Mouse (Mus musculus) heart, postnatal 10 days (tissue): Measurements from ENCODE around the gene Cenpp. TPM values are rescaled to one million over a fixed set of nuclear protein-coding genes. Genes with fewer than 3 reads are reported as not detected.

Experiments used
- DNase-seq, 2 experiments: peaks; one replicate each; pipeline ENCODE4 v3.0.0; 2021
- intact Hi-C: fragments of 180-260 bp; cut with DNase I; formaldehyde crosslinking; loops from one replicate; pipeline ENCODE4 v1.15.1; 2025
- total RNA-seq, 2 experiments: library from RNA; stranded (reverse); gene quantifications; 2 replicates each; pipeline ENCODE4 v1.2.3; 2021

Cenpp gene
- total RNA-seq, 2 experiments from 2014 or later, result 5.9 to 6.9 TPM

DNA sequence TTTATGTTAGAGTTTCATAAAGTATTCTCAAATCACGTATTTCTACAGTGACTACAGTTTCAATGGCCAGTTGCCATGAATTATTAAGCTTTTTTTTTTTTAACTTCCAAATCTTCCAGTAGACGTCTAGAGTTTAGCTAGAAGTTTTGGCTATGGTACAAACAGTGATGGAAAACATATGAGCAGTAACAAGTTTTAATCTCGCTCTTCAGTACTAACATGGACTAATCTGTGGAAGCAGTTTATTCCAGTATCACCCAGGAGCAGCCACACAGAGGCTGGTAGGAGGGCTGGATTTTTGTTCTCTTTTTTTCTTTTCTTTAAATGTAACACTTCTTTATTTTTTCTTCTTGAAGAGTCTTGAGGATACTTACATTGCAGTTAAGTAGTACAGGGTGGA is 108.3 kb downstream of the Cenpp start, which contains the start of gene Aspn:
TSS of gene Aspn (plus strand) at position 165 of the 400 bp plus-strand sequence.
- intact Hi-C loops, result no loop called here
- peak in 1 of 2 experiments; percentile 32 for DNase-seq

GRCm38 (mm10) chr13:49538693-49539092 is 113.9 kb downstream of the Cenpp start:
- intact Hi-C loops, result no loop called here
- no peak for DNase-seq

DNA sequence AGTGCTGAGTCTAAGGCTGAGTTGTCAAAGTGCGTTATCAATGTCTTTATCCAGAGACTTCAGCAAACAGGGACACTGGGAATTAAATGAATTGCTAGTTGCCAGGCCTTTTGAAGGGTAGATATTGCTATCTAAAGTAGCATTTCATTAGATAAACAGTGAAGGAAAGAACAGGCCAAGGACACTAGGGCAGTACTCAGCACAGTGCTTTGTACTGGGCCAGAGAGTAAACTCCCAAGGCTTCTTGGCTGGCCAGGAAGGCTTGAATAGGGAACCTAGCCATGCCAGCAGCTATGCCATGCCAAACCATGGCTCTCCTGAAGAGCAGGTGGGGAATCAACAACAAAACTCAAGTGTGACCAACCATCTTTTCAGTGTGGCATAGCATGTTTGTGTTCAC is 115.6 kb downstream of the Cenpp start:
- no peak for DNase-seq
- intact Hi-C loops, result no loop called here

- DNase-seq, result no peak
- intact Hi-C loops, result no loop called here
Measured at GRCm38 (mm10) chr13:49530636-49531035, 121.9 kb downstream of the Cenpp start.

DNA sequence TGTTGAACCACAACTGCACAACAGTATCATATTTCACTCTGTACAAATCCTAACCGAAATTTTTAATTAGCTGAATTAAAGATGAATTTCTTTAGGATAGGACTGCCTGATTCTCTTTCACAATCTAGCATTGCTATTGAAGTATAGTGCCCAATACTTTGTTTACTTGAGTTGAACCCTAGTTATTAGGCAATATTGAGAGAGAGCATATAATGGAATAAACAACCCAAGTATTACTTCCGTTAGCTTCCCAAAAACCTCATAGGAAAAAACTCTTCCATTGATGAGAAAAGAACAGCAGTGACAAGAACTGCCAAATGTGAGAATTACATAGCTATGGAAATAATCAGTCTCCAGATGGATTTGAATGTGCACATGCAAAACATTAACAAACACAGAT is 126.3 kb downstream of the Cenpp start:
- intact Hi-C loops, result loop anchor here (10.0 kb wide), 1 partner anchor 191 kb away; no protein-coding TSS in a partner anchor
- DNase-seq, result no peak

GRCm38 (mm10) chr13:49518761-49519160 is 133.8 kb downstream of the Cenpp start:
- intact Hi-C loops, result no loop called here
- DNase-seq, result no peak

GRCm38 (mm10) chr13:49507176-49507575 is 145.4 kb downstream of the Cenpp start:
- intact Hi-C loops, result no loop called here
- peak; percentile 28 to 34 for DNase-seq

DNA sequence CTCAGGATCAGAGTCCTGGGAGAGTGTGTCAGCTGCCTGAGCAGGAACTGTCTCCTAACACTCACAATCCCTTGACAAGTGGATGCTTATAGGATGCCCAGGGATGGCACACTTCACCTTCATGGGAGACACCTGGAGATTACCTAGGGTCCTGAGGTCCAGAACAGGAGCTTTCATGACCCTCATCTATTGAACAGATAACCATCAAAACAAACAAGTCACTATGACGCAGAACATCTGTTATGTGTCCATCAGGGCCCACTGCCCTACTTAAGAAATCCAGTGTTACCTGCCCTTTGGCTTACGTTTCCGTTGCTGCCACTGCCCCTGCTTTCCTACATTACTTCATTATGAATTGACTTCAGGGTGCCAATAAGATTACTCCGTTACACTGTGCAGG is 146.8 kb downstream of the Cenpp start:
- intact Hi-C loops, result no loop called here
- DNase-seq, result peak; percentile 21 to 22

GRCm38 (mm10) chr13:49504510-49504909 is 148.1 kb downstream of the Cenpp start, which contains the start of gene Ecm2:
Gene Ecm2, plus strand, starts transcription at chr13:49504810.
- DNase-seq, result peak in 1 of 2 experiments; percentile 22
- intact Hi-C loops, result no loop called here

DNA sequence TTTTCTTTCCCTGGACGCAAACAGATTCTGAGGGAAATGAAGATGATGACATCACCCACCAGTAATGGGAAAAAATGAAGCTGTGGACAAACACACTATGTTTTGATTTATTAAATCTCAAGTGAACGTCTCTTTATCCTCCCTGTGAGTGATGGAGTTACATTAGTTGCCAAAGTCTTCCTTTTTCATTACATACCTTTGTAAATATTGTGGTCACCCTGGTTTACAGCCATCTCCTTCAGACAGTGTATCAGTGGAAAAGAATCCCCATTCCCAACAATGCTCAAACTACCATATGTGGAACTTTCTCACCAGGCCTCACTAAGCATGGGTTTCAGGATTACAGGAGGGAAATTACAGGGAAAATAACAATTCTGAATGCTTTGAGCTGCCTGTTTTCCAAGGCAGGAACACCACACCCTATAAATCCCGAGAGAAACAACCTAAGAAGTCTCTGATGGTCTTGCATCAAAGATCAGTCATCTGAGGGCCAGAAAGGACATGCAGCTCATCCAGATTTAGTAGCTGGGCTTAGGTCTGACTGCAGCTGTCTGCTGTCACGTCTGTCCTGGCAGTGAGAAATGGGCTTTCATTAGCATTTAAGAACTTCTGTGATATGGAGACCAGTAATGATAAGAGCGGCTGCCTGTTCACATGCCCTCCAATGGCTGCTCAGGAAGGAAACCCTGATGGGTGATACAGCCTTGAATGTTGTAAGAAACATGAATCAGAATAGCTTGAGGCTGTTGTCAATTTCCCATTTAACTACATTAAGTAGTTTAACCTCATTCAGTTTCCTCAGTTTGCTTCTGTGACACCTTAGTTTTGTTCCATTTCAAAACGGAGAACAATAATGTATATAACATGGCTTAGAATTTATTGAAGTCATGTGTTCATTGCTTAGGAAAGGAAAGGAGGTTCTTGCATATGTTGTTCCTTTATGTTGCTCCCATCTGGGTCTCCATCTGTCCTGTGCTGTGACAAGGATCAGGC is 159.9 kb downstream of the Cenpp start, which contains the start of gene Tes3-ps:
TSS of gene Tes3-ps (plus strand) at position 943 of the 993 bp plus-strand sequence.
- intact Hi-C loops, result loop anchor here (5.0 kb wide), 1 partner anchor 55 kb away; no protein-coding TSS in a partner anchor
- peak; percentile 34 to 43 for DNase-seq

- no peak for DNase-seq
- intact Hi-C loops, result no loop called here
Measured at GRCm38 (mm10) chr13:49485388-49485787, 167.2 kb downstream of the Cenpp start.

DNA sequence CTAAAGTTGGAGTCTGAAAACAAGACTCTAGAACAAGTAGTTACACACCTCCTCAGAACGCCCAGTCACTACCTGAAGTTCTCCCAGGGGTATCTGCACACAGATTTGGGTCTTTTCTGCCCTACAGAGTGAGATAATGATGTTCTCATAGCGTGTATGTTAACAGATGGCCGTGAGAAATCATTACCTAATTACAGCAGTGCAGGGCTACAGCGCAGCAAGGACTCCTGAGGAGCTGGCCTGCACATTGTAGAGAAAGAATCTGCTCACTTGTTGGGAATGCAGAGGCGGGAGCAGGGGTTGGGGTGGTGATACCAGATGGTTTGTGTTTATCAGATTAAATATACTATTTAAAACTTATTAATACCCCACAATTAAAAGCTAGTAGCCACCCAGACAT is 172.0 kb downstream of the Cenpp start:
- DNase-seq, result peak; percentile 53 to 55
- intact Hi-C loops, result no loop called here

- peak; percentile 91 for DNase-seq
- intact Hi-C loops, result no loop called here
Measured at GRCm38 (mm10) chr13:49480057-49480456, 172.5 kb downstream of the Cenpp start.

DNA sequence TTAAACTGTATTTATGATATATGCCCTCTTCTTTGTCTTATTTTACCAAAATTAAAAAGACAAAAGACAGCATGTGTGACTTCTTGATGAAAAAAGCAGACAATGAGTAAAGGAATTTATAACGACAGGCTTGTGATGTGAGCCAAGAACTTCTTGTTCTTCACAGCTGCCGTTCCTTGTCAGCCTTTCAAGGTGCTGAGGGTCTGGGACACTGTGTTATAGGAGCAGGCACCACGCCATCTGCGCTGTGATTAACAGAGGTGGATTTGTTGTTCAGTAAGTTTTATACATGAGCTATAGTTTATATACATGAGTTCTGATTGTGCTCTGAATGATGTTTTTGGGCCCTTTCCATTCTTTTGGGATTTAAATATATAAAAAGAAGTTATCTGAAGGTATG is 173.2 kb downstream of the Cenpp start:
- intact Hi-C loops, result no loop called here
- DNase-seq, result peak in 1 of 2 experiments; percentile 51

- intact Hi-C loops, result no loop called here
- no peak for DNase-seq
Measured at GRCm38 (mm10) chr13:49478851-49479374, 173.7 kb downstream of the Cenpp start.

DNA sequence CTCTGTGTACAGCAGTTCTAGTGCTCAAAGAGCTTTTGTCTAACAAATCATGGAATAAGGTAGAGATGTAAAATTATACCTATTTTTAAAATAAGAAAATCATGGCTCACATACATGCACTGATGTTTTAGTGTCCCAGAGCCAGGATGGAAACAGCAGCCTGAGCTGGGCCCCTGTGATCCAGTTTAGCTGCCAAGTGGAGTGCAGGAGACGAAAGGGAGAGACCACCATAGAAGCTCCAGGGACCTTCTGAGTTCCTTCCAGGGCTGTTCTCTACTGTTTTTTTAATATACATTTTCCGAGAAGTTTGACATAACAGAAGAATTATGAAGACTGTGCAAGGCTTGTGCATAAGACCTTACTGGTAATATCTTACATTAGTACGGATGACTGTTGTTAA is 174.7 kb downstream of the Cenpp start:
- no peak for DNase-seq
- intact Hi-C loops, result no loop called here

GRCm38 (mm10) chr13:49472676-49473005 is 179.9 kb downstream of the Cenpp start:
- DNase-seq, result no peak
- intact Hi-C loops, result no loop called here

DNA sequence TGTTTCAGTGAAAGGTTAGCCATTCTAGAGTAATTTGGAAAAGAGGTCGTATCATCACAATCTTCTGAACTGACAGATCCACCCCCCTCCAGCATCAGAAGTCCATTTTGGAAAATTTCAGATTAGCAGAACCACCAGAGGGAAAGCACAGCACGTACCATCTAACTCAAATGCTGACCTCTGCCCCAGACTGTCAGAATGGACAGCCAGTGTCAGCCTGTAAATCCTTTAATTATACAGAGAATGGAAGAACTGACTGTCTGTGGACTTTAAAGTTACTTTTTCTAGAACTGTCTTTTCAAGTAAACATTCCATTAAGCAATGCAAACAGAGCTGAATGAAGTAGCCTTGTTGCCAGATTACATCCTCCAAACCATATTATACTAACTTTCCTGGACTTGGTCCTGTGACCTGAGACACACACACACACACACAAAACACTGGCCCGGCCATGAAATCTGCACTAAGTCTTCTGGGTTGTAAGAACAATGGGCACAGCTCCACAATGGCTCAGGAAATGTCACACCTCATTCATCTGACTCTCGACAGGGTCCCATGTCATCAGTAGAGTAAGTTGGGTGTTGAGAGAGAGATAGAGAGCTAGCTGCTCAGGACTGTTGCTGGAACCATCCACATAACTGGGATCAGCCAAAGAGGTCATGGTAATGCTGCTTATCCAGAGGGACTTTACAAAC is 180.5 kb downstream of the Cenpp start:
- intact Hi-C loops, result no loop called here
- DNase-seq, result no peak

GRCm38 (mm10) chr13:49470806-49471205 is 181.8 kb downstream of the Cenpp start:
- intact Hi-C loops, result no loop called here
- DNase-seq, result peak; percentile 66 to 73

GRCm38 (mm10) chr13:49470319-49470718 is 182.3 kb downstream of the Cenpp start:
- intact Hi-C loops, result no loop called here
- no peak for DNase-seq

- no peak for DNase-seq
- intact Hi-C loops, result no loop called here
Measured at GRCm38 (mm10) chr13:49469002-49469401, 183.6 kb downstream of the Cenpp start.
